Mouse (Mus musculus) c-Kit-positive CD71-positive TER-119-negative erythroid progenitor cells, embryonic 14.5 days (primary cell): ENCODE data around the gene Micu1.

ENCODE experiments used
- DNase-seq: peaks from one replicate; pipeline ENCODE4 v3.0.0-alpha.2; 2013; ENCODE audit warnings: low read depth

Micu1 gene

GRCm38 (mm10) chr10:59774141-59774534 lies 71.9 kb downstream of the Micu1 start:
- DNase-seq: no peak

- DNase-seq: no peak
These were observed 75.0 kb downstream of the Micu1 start for GRCm38 (mm10) chr10:59777246-59777645.

GRCm38 (mm10) chr10:59778137-59778710 lies 75.9 kb downstream of the Micu1 start:
- no peak for DNase-seq

GRCm38 (mm10) chr10:59780698-59781097 lies 78.4 kb downstream of the Micu1 start:
- no peak for DNase-seq

GRCm38 (mm10) chr10:59781205-59781931 lies 79.1 kb downstream of the Micu1 start:
- DNase-seq: no peak

- no peak for DNase-seq
These were observed 82.7 kb downstream of the Micu1 start for GRCm38 (mm10) chr10:59784731-59785685.

GRCm38 (mm10) chr10:59786289-59786688 lies 84.0 kb downstream of the Micu1 start:
- no peak for DNase-seq

- no peak for DNase-seq
These were observed 85.0 kb downstream of the Micu1 start for GRCm38 (mm10) chr10:59787140-59787800.

- DNase-seq: no peak
These were observed 85.6 kb downstream of the Micu1 start for GRCm38 (mm10) chr10:59787870-59788269.

GRCm38 (mm10) chr10:59790291-59790929 lies 88.1 kb downstream of the Micu1 start:
- no peak for DNase-seq

- DNase-seq: no peak
These were observed 89.6 kb downstream of the Micu1 start for GRCm38 (mm10) chr10:59791896-59792295.

- no peak for DNase-seq
These were observed 90.4 kb downstream of the Micu1 start for GRCm38 (mm10) chr10:59792575-59793176.

GRCm38 (mm10) chr10:59793454-59793853 lies 91.2 kb downstream of the Micu1 start:
- DNase-seq: peak; percentile 46

- no peak for DNase-seq
These were observed 92.8 kb downstream of the Micu1 start for GRCm38 (mm10) chr10:59795085-59795484.

- no peak for DNase-seq
These were observed 93.6 kb downstream of the Micu1 start for GRCm38 (mm10) chr10:59795902-59796301.

GRCm38 (mm10) chr10:59798371-59798770 lies 96.1 kb downstream of the Micu1 start:
- DNase-seq: no peak

- DNase-seq: no peak
These were observed 97.2 kb downstream of the Micu1 start for GRCm38 (mm10) chr10:59799303-59800044.

GRCm38 (mm10) chr10:59800159-59800558 lies 97.9 kb downstream of the Micu1 start:
- DNase-seq: no peak

GRCm38 (mm10) chr10:59800826-59801501 lies 98.7 kb downstream of the Micu1 start:
- DNase-seq: peak; percentile 64

- DNase-seq: no peak
These were observed 106.4 kb downstream of the Micu1 start for GRCm38 (mm10) chr10:59808677-59809076.
